Mouse (Mus musculus): Measurements from ENCODE around the gene Rps16. TPM values are rescaled to one million over a fixed set of nuclear protein-coding genes. Genes with fewer than 3 reads are reported as not detected.

Gene Rps16
- total and polyA plus RNA-seq, 3 experiments: 411 to 556 (median 496) TPM

DNA sequence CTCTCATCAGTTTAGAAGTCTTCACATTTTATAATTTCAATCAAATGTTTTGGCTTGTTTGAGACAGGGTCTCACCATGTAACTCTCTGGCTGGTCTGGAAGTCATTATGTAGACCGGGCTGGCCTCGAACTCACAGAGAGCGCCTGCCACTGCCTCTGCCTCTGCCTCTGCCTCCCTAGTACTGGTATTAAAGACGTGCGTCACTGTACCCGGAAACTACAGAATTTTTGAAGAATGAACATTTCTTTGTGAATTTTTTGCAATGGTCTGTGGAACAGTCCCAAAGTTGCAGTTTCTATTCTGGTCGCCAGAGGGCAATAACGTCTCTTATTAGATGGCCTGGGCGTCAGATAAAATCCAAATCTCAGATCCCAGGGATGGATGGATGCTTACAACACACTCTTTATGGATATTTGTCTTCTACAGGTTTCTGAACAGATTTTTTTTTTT lies 22.7 kb downstream of the Rps16 start:
- TF ChIP-seq POLR2A (IDR thresholded peaks at IDR 0.05; ENCODE audit: insufficient read depth, low read depth, low read length) (no peak), CTCF (IDR thresholded peaks at IDR 0.05) (peak; percentile 88), EP300 (IDR thresholded peaks at IDR 0.05; ENCODE audit: insufficient read depth, low read depth, low read length) (no peak)
- Histone ChIP-seq H3K4me1 (ENCODE audit: control insufficient read depth, insufficient read depth, low read length) (peaks cover 12% of the 10 kb centered on the region), H3K27me3 (ENCODE audit: control insufficient read depth, insufficient read depth, low read length) (no peaks in the 10 kb centered on the region), H3K36me3 (ENCODE audit: control insufficient read depth, insufficient read depth, low read length) (no peaks in the 10 kb centered on the region; the same call in 1 of the 2 replicates), H3K27ac (peak overlapping the region; percentile 85), H3K79me2 (replicated peaks; ENCODE audit: control insufficient read depth, insufficient read depth, low read length) (no peaks in the 10 kb centered on the region; the same call in none of the 2 replicates), H3K9ac (ENCODE audit: low read depth, low read length) (peak overlapping the region; percentile 63), H3K4me3 (peak overlapping the region; percentile 45)
- intact Hi-C loops (cut with DNase I): loop anchor here (1.0 to 5.0 kb wide), 2 partner anchors 13 to 224 kb away; partner anchors contain the start of genes Pak4 and Samd4b
- 0% methylated on average over 9 of the region's 9 CpGs for WGBS
- DNase-seq: peak; percentile 75 to 81

DNA sequence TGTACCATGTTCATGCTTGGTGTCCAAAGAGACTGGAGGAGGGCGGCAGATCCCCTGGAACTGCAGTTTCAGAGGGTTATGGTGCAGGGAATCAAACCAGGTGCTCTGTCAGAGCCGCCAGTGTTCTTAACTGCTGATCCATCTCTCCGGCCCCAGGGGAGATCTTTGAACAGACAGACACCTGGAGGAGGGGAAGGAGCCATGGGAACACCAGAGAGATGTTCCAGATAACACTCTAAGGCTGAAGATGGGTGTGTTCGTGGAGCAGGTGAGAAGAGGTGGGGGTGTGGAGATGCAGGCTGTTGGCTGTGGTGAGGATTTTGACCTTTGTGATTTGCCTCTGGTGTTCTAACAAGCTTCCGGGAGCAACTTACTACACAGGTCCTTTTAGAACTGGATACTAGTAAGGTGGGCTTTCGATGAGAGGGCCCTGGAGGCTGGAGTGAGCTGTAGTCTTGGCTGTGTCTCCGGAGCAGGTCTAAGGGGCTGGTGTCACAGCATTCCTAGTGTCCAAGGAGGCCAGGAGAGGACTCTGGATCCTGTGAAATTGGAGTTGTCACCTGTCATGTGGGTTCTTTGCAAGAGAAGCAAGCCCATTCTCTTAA lies 23.5 kb downstream of the Rps16 start:
- TF ChIP-seq POLR2A (IDR thresholded peaks at IDR 0.05; ENCODE audit: insufficient read depth, low read depth, low read length) (no peak), EP300 (IDR thresholded peaks at IDR 0.05; ENCODE audit: insufficient read depth, low read depth, low read length) (no peak), CTCF (IDR thresholded peaks at IDR 0.05) (no peak)
- intact Hi-C loops (cut with DNase I): loop anchor here (1.0 to 5.0 kb wide), 2 partner anchors 12 to 223 kb away; partner anchors contain the start of genes Pak4 and Samd4b
- H3K9ac ChIP-seq (ENCODE audit: low read depth, low read length): no peak overlapping the region
- H3K4me3 ChIP-seq: no peak overlapping the region
- no peaks in the 10 kb centered on the region; the same call in none of the 2 replicates for H3K79me2 ChIP-seq (replicated peaks; ENCODE audit: control insufficient read depth, insufficient read depth, low read length)
- no peak for DNase-seq
- peak overlapping the region; percentile 34 for H3K27ac ChIP-seq
- no peaks in the 10 kb centered on the region; the same call in 1 of the 2 replicates for H3K36me3 ChIP-seq (ENCODE audit: control insufficient read depth, insufficient read depth, low read length)
- peaks cover 12% of the 10 kb centered on the region for H3K4me1 ChIP-seq (ENCODE audit: control insufficient read depth, insufficient read depth, low read length)
- no peaks in the 10 kb centered on the region for H3K27me3 ChIP-seq (ENCODE audit: control insufficient read depth, insufficient read depth, low read length)
- 81% methylated on average over 7 of the region's 7 CpGs for WGBS

DNA sequence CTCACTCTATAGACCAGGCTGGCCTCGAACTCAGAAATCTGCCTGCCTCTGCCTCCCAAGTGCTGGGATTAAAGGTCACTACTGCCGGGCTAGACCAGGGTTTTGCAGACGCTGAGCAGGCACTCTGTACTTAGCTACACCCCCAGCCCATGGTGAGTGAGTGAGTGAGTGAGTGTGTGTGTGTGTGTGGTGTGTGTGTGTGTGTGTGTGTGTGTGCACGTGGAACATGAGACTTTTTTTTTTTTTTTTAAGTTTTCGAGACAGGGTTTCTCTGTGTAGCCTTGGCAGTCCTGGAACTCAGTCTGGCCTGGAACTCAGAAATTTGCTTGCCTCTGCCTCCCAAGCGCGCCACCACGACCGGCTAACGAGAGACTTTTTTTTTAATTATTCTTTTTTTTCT lies 24.2 kb downstream of the Rps16 start:
- Histone ChIP-seq H3K4me1 (ENCODE audit: control insufficient read depth, insufficient read depth, low read length) (peaks cover 11% of the 10 kb centered on the region), H3K79me2 (replicated peaks; ENCODE audit: control insufficient read depth, insufficient read depth, low read length) (no peaks in the 10 kb centered on the region; the same call in none of the 2 replicates)
- 53% methylated on average over 10 of the region's 10 CpGs for WGBS

DNA sequence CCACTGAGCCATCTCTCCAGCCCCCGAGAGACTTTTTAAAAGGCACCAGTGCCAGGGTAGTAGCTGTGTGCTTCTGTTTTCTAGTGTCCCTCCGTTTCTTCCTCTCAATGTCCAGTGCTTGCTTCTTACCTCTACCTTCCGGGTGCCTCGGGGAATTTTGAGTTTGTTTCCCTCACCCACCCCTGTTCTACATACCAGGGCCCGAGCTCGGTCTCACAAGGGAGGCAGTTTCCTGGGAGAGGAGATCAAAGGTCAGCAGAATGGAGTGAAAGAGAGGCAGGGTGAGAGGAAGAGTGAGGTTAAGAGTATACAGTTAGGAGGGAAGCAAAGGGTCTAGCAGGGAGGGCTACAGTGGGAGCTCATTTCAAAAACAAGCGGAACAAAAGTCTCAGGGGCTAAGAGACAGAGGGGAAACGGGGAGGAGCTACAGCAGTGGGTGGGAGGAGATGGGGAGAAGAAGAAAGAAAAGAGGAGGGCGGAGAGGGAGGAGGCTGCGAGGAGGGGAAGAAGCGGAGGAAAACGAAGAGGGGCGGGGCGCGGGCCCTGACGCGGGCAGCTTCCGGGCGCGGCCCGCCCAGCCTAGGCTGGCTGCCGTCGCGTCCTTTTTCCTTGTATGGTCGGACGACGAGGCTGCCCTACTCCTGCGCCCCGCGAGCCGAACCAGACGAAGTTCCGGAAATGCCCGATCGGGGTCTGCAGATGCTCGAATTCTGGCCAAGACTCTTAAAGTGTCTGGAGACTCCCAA lies 24.9 kb downstream of the Rps16 start:
- H3K9ac ChIP-seq (ENCODE audit: low read depth, low read length): peak overlapping the region; percentile 79
- H3K4me3 ChIP-seq: peak overlapping the region; percentile 88
- H3K27ac ChIP-seq: peak overlapping the region; percentile 93
- H3K27me3 ChIP-seq (ENCODE audit: control insufficient read depth, insufficient read depth, low read length): no peaks in the 10 kb centered on the region
- intact Hi-C loops (cut with DNase I): no loop called here
- H3K79me2 ChIP-seq (replicated peaks; ENCODE audit: control insufficient read depth, insufficient read depth, low read length): no peaks in the 10 kb centered on the region; the same call in none of the 2 replicates
- TF ChIP-seq EP300 (IDR thresholded peaks at IDR 0.05; ENCODE audit: insufficient read depth, low read depth, low read length) (peak; percentile 47; the same call in 1 of the 2 replicates), POLR2A (IDR thresholded peaks at IDR 0.05; ENCODE audit: insufficient read depth, low read depth, low read length) (peak; percentile 79), CTCF (IDR thresholded peaks at IDR 0.05) (no peak; the same call in 1 of the 2 replicates)
- H3K36me3 ChIP-seq (ENCODE audit: control insufficient read depth, insufficient read depth, low read length): peaks cover 1% of the 10 kb centered on the region; the same call in 1 of the 2 replicates
- under 1% methylated on average over 36 of the region's 36 CpGs for WGBS
- DNase-seq: peak; percentile 93 to 96
- H3K4me1 ChIP-seq (ENCODE audit: control insufficient read depth, insufficient read depth, low read length): peaks cover 9% of the 10 kb centered on the region

More for the DNA sequence above, 24.2 kb downstream of the Rps16 start:
- no peaks in the 10 kb centered on the region for H3K27me3 ChIP-seq (ENCODE audit: control insufficient read depth, insufficient read depth, low read length)
- TF ChIP-seq EP300 (IDR thresholded peaks at IDR 0.05; ENCODE audit: insufficient read depth, low read depth, low read length) (no peak), CTCF (IDR thresholded peaks at IDR 0.05) (no peak), POLR2A (IDR thresholded peaks at IDR 0.05; ENCODE audit: insufficient read depth, low read depth, low read length) (no peak)
- no peak overlapping the region for H3K4me3 ChIP-seq
- H3K9ac ChIP-seq (ENCODE audit: low read depth, low read length): no peak overlapping the region
- DNase-seq: no peak
- H3K27ac ChIP-seq: peak overlapping the region; percentile 93
- intact Hi-C loops (cut with DNase I): loop anchor here (5.0 kb wide), 1 partner anchor 223 kb away; the partner anchor contains the start of genes Pak4 and Samd4b
- no peaks in the 10 kb centered on the region; the same call in 1 of the 2 replicates for H3K36me3 ChIP-seq (ENCODE audit: control insufficient read depth, insufficient read depth, low read length)

DNA sequence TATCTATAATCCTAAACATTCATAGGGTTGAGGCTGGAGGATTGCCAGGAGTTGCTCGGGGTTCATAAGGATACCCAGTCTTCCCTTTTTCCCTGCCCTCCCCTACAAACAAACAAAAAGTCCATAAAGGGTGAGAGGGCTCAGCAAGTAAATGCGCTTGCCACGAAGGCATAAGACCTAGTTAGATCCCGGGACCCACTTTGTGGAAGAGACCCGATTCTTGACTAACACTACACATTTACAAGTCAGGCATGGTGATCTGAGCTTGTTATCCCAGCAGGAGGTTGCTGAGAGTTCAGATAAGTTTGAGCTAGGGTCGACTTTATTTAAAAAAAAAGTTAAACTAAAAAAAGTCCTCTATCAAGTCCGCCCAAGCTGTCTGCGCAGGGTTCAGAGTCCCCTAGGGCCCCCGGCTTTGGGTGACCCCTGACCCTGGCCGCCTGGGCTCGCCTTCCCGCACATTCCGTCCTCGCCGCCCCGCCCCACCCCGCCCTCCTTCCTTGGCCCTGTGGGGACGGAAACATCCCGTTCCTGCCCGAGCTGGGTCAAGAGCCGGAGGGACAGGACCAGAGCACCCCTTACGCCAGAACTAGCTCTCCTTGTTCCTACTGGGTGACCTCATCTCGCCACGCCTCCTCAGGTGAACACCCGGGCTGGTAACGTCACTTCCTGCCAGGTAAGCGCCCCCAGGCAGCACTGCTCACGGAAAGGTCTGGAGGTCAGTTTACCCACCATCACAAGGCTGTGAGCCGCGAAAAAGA lies 25.7 kb downstream of the Rps16 start:
- Histone ChIP-seq H3K27ac (peak overlapping the region; percentile 93), H3K79me2 (replicated peaks; ENCODE audit: control insufficient read depth, insufficient read depth, low read length) (no peaks in the 10 kb centered on the region; the same call in 1 of the 2 replicates), H3K27me3 (ENCODE audit: control insufficient read depth, insufficient read depth, low read length) (no peaks in the 10 kb centered on the region), H3K36me3 (ENCODE audit: control insufficient read depth, insufficient read depth, low read length) (peaks cover 5% of the 10 kb centered on the region; the same call in 1 of the 2 replicates), H3K9ac (ENCODE audit: low read depth, low read length) (peak overlapping the region; percentile 71), H3K4me3 (peak overlapping the region; percentile 88), H3K4me1 (ENCODE audit: control insufficient read depth, insufficient read depth, low read length) (peaks cover 7% of the 10 kb centered on the region)
- intact Hi-C loops (cut with DNase I): no loop called here
- peak; percentile 100 for TF ChIP-seq EP300 (IDR thresholded peaks at IDR 0.05; ENCODE audit: insufficient read depth, low read depth, low read length)
- TF ChIP-seq CTCF (IDR thresholded peaks at IDR 0.05): no peak
- TF ChIP-seq POLR2A (IDR thresholded peaks at IDR 0.05; ENCODE audit: insufficient read depth, low read depth, low read length): peak; percentile 88
- peak; percentile 88 to 91 for DNase-seq
- WGBS: 2% methylated on average over 30 of the region's 30 CpGs

Measured in heart, adult 2 months (tissue).